Mouse (Mus musculus) lung, postnatal 0 days (tissue): Measurements from ENCODE around the gene Mvb12b.

Source experiments
- CTCF ChIP-seq: IDR thresholded peaks from 2 replicates; pipeline ENCODE4 v1.5.1; 2016; ENCODE audit warnings: antibody characterized with exemption, mild to moderate bottlenecking
- EP300 ChIP-seq: IDR thresholded peaks from 2 replicates; pipeline ENCODE4 v1.6.1; 2016; ENCODE audit warnings: antibody characterized with exemption, mild to moderate bottlenecking, control low read depth

GRCm38 (mm10) chr2:33689880-33690462, 197.8 kb downstream of the Mvb12b start:
- TF ChIP-seq CTCF: peak; percentile 81
- no peak for TF ChIP-seq EP300
